Mouse (Mus musculus) limb, embryonic 14.5 days (tissue): ENCODE measurements around the gene Zfp946. TPM values are rescaled to one million over a fixed set of nuclear protein-coding genes. Genes with fewer than 3 reads are reported as not detected.

Experiments
- ATAC-seq: fragments of 200-750 bp; cut with Nextera tagmentation; 2 replicates; pipeline ENCODE4 v1.8.0; 2017; ENCODE audit warnings: low read depth, moderate number of reproducible peaks, moderate TSS enrichment; ENCODE audit not compliant: low FRiP score
- DNase-seq: peaks from one replicate; pipeline ENCODE4 v3.0.0-alpha.2; 2015; ENCODE audit warnings: low spot score
- H3K27ac ChIP-seq: fragments of 300-500 bp; sonication (generic); replicated peaks from 2 replicates; pipeline ENCODE4 v1.5.1; 2014; ENCODE audit warnings: low read depth, mild to moderate bottlenecking, low read length, moderate library complexity, mixed read lengths
- H3K27me3 ChIP-seq: fragments of 300-500 bp; sonication (generic); 2 replicates; pipeline ENCODE4 v1.6.1; 2014; ENCODE audit warnings: low read length, mixed read lengths; ENCODE audit not compliant: control insufficient read depth, insufficient read depth
- H3K36me3 ChIP-seq: fragments of 300-500 bp; sonication (generic); 2 replicates; pipeline ENCODE4 v1.6.1; 2014; ENCODE audit warnings: mild to moderate bottlenecking, low read length, moderate library complexity, mixed read lengths; ENCODE audit not compliant: control insufficient read depth, insufficient read depth
- H3K4me1 ChIP-seq: fragments of 300-500 bp; sonication (generic); 2 replicates; pipeline ENCODE4 v1.6.1; 2014; ENCODE audit warnings: antibody characterized with exemption, low read length, mixed read lengths; ENCODE audit not compliant: control insufficient read depth, insufficient read depth
- H3K4me2 ChIP-seq: fragments of 300-500 bp; sonication (generic); replicated peaks from 2 replicates; pipeline ENCODE4 v1.6.1; 2014; ENCODE audit warnings: low read depth, mild to moderate bottlenecking, low read length, moderate library complexity; ENCODE audit not compliant: severe bottlenecking
- H3K4me3 ChIP-seq: fragments of 300-500 bp; sonication (generic); replicated peaks from 2 replicates; pipeline ENCODE4 v1.5.1; 2014; ENCODE audit warnings: low read length
- H3K9ac ChIP-seq: fragments of 300-500 bp; sonication (generic); 2 replicates; pipeline ENCODE4 v1.6.1; 2014; ENCODE audit warnings: mild to moderate bottlenecking, low read depth, low read length, moderate library complexity; ENCODE audit not compliant: severe bottlenecking
- H3K9me3 ChIP-seq: fragments of 300-500 bp; sonication (generic); 2 replicates; pipeline ENCODE4 v1.6.1; 2016; ENCODE audit warnings: low read length; ENCODE audit not compliant: control insufficient read depth
- POLR2A ChIP-seq: fragments of 200-500 bp; IDR thresholded peaks from 2 replicates; pipeline ENCODE4 v1.8.0; 2012; ENCODE audit warnings: inconsistent platforms, mild to moderate bottlenecking, moderate library complexity, borderline replicate concordance; ENCODE audit not compliant: insufficient read depth, insufficient read length; ENCODE audit errors: extremely low read depth
- WGBS: fragments of 180-500 bp; shearing (Covaris S2); extraction: QIAGEN DNeasy Blood & Tissue Kit; methylation state at CpG from one replicate; pipeline ENCODE4 v1.1.7; 2014; 5-methylcytosine and 5-hydroxymethylcytosine counted together
- polyA plus RNA-seq, 2 experiments: library from polyadenylated mRNA; depleted of rRNA in 1 of 2; stranded (reverse) in 1 of 2; unstranded in 1 of 2; fragments of >200 nt; fragmentation: Nextera tagmentation in 1 of 2; extraction: Ambion mirVana in 1 of 2; gene quantifications; 2 replicates each; pipeline versions ENCODE4 v1.2.1 to v1.2.3; 2012 to 2014

Zfp946 gene
- 8.9 and 11.6 TPM in 2 replicates for polyA plus RNA-seq (2012; rRNA removed)
- polyA plus RNA-seq (2014; fragmentation: Nextera tagmentation; extraction: Ambion mirVana) = 13.6 and 16.4 TPM in 2 replicates

GRCm38 (mm10) chr17:22423952-22424617 lies at the start of gene Zfp946:
TSS of gene Zfp946 (plus strand) at chr17:22424222.
- Histone ChIP-seq H3K27me3 (no peaks in the 10 kb centered on the region), H3K36me3 (no peaks in the 10 kb centered on the region), H3K4me2 (peak within 1 kb of the TSS; percentile 62), H3K4me3 (peak within 1 kb of the TSS; percentile 53), H3K4me1 (no peaks in the 10 kb centered on the region), H3K27ac (peak within 1 kb of the TSS; percentile 83), H3K9ac (peak within 1 kb of the TSS; percentile 70), H3K9me3 (no peaks in the 10 kb centered on the region)
- 0% methylated on average over 29 of the region's 29 CpGs for WGBS
- DNase-seq = peak; percentile 90
- peak; percentile 75; the same call in 1 of the 2 replicates for TF ChIP-seq POLR2A
- peak; percentile 97 for ATAC-seq

- H3K27me3 ChIP-seq = no peaks in the 10 kb centered on the region
- H3K27ac ChIP-seq = no peak overlapping the region
- H3K4me3 ChIP-seq = no peak overlapping the region
- TF ChIP-seq POLR2A = no peak
- H3K4me2 ChIP-seq = no peak overlapping the region
- H3K9me3 ChIP-seq = no peaks in the 10 kb centered on the region
- H3K36me3 ChIP-seq = no peaks in the 10 kb centered on the region
- no peaks in the 10 kb centered on the region for H3K4me1 ChIP-seq
- 69% methylated on average over 2 of the region's 2 CpGs for WGBS
- H3K9ac ChIP-seq = no peak overlapping the region
- DNase-seq (no peak), ATAC-seq (no peak)
Measured at GRCm38 (mm10) chr17:22410756-22411155, 13.3 kb upstream of the Zfp946 start.

DNA sequence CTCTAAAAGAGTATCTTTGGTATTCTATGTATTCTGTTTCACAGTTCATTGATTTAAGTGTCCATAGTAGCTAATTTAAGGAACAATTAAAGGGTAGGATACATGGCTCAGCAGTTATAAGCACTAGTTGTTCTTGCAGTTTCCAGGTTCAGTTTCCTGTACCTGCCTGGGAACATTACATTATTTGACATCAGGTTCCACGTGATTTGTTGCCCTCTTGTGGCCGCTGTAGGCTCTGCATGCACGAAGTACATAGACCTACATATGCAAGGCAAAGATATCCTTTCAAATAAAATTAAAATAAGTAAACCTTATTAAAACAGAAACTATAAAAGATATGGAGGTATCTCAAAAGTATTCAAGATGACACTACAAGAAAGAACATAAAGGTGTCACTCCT lies 6.5 kb upstream of the Zfp946 start:
- no peak; the same call in 1 of the 2 replicates for ATAC-seq

DNA sequence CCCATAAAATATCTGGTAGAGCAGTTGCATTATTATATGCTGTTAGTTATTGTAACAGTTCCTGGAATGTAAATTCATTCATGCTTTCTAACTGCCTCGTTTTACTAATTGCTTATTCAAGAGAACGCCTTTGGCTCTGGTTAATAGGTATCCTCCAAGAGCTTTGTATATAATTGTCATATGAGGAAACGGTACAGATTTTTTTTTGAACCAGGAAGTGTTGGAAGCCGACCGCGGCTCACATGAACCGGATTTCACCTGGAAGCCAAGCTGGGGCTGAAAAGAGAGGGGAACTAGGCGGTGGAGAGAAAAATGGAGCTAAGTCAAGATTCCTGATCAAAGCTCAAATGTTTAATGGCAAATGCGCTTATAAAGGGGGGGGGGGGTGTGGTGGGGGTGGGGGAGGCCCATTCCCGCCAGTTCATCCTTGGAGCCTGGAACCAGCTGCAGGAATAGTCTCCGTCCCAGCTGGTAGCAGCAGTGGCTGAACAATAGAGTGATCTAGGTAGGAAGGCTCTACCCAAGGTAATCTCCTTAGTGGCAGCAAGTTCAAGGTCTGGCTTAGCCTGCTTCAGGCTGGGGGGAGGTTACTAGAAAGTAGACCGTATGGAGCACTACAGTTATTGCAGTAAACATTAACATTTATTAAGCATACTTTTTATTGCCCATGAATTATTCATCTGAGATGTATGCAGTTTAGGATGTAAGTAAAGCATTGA lies 773 bp downstream of the Zfp946 start:
- 3% methylated on average over 12 of the region's 12 CpGs for WGBS

More for the DNA sequence above, 6.5 kb upstream of the Zfp946 start:
- H3K9ac ChIP-seq = no peak overlapping the region
- peak; percentile 53 for DNase-seq
- no peak for TF ChIP-seq POLR2A
- under 1% methylated on average over 3 of the region's 3 CpGs for WGBS
- H3K4me2 ChIP-seq = no peak overlapping the region
- H3K27me3 ChIP-seq = no peaks in the 10 kb centered on the region
- H3K4me1 ChIP-seq = no peaks in the 10 kb centered on the region
- no peaks in the 10 kb centered on the region for H3K36me3 ChIP-seq
- H3K27ac ChIP-seq = no peak overlapping the region
- H3K9me3 ChIP-seq = no peaks in the 10 kb centered on the region
- H3K4me3 ChIP-seq = no peak overlapping the region

GRCm38 (mm10) chr17:22447684-22448083 lies 23.7 kb downstream of the Zfp946 start:
- no peaks in the 10 kb centered on the region for H3K27me3 ChIP-seq
- no peak for TF ChIP-seq POLR2A
- no peaks in the 10 kb centered on the region for H3K4me1 ChIP-seq
- ATAC-seq (no peak), DNase-seq (no peak)
- no peak overlapping the region for H3K4me3 ChIP-seq
- WGBS = 96% methylated on average over 3 of the region's 3 CpGs
- H3K27ac ChIP-seq = no peak overlapping the region
- peaks cover 7% of the 10 kb centered on the region; the same call in 1 of the 2 replicates for H3K9me3 ChIP-seq
- no peak overlapping the region for H3K4me2 ChIP-seq
- H3K9ac ChIP-seq = no peak overlapping the region
- peaks cover 10% of the 10 kb centered on the region for H3K36me3 ChIP-seq

More for the DNA sequence above, 773 bp downstream of the Zfp946 start:
- H3K27ac ChIP-seq = 0 out of 2 replicates have a peak overlapping the region, but pooled peaks have one; percentile 83
- DNase-seq = no peak
- no peak for TF ChIP-seq POLR2A
- ATAC-seq = no peak
- H3K4me3 ChIP-seq = peak overlapping the region; percentile 53
- no peaks in the 10 kb centered on the region for H3K27me3 ChIP-seq
- no peaks in the 10 kb centered on the region for H3K36me3 ChIP-seq
- H3K4me1 ChIP-seq = no peaks in the 10 kb centered on the region
- no peaks in the 10 kb centered on the region for H3K9me3 ChIP-seq
- peak overlapping the region; percentile 70 for H3K9ac ChIP-seq
- peak overlapping the region; percentile 62 for H3K4me2 ChIP-seq
